Mouse (Mus musculus): ENCODE data around the gene Dop1b. TPM values are rescaled to one million over a fixed set of nuclear protein-coding genes. Genes with fewer than 3 reads are reported as not detected.

The Dop1b gene
- total RNA-seq, 2 experiments from 2014 or later: 2.2 to 15.8 TPM

GRCm38 (mm10) chr16:93712189-93712885 is 633 bp downstream of the Dop1b start:
- 0 out of 2 replicates have a peak, but pooled peaks have one; percentile 0 for ATAC-seq (replicated peaks; ENCODE audit: poor library complexity, severe bottlenecking)

- no peak for ATAC-seq (replicated peaks; ENCODE audit: poor library complexity, severe bottlenecking)
These were observed 1.3 kb downstream of the Dop1b start for GRCm38 (mm10) chr16:93712966-93713365.

DNA sequence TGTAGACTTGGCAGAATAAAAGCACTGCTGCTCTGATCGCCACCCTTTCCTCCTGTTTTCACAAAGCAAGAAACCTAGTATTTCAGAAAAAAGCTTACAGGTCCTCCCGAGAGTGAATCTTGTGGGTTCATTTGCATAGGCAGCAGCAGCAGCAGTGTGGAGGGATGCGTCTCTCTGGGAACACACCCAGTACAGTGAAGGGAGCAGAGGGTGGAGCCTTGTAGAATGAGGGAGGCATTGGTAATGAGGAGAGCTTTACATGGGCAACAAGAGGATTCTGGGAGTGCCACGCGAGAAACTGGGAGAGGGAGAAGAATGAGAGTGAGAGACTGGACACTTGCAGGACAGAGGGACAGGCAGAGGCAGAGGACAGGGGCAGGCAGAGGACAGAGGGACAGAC is 2.7 kb downstream of the Dop1b start:
- ATAC-seq (replicated peaks; ENCODE audit: poor library complexity, severe bottlenecking): no peak

DNA sequence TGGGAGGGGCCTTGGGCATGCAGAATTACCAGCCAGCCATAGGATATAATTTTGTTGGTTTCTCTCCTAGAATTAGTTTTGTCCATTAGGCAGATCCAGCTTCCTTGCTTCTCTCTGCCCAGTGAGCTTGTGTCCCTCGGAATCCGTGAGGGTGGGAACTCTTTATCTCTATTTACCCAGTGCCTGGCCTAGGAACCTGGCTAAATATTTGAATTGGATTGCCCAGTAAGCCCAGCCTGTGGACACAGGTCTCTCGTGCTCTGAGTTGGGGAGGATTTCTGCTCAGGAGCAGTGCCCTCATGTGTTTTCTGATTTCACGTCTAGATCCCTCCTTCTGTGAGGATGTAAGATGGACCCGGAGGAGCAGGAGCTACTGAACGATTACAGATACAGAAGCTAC is 4.1 kb downstream of the Dop1b start:
- no peak for ATAC-seq (replicated peaks; ENCODE audit: poor library complexity, severe bottlenecking)

DNA sequence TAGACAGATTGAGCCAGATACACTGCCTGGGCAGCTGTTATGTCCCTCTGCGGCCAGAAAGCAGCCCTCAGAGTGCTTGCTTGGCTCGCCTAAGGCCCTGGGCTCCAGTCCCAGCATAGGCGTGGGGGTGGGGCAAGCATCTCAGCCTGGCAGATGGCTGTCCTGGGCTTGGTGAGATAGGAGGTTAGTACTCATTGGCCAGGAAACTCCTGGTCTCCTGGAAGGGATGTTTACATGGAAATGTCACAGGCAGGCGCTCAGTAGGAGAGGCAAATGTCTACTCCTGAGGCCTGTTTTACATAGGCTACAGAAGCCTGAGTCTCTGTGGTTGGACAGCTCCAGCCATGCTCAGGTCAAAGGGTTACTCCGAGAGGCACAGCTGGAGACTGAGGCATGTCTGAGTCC is 5.6 kb downstream of the Dop1b start:
- ATAC-seq (replicated peaks; ENCODE audit: poor library complexity, severe bottlenecking): no peak

GRCm38 (mm10) chr16:93721771-93722170 is 10.1 kb downstream of the Dop1b start:
- ATAC-seq (replicated peaks; ENCODE audit: poor library complexity, severe bottlenecking): peak; percentile 97

DNA sequence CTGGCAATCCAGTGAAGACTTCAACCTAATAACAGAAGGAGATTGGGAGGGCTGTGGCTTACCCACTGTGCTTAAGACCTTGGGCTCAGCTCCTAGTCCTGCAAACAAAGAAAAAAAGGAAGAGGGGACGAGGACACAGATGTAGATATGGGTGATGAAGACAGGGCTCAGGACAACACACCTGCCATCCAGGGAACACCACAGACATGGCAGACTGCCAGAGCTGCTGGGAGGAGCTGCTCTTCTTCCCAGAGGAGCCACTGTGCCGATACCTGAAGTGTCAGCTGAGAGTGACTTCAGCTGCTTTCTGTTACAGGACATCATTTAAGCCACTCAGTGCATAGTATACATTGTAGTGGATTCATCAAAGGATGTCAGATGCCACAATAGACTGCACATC is 10.8 kb downstream of the Dop1b start:
- no peak for ATAC-seq (replicated peaks; ENCODE audit: poor library complexity, severe bottlenecking)

DNA sequence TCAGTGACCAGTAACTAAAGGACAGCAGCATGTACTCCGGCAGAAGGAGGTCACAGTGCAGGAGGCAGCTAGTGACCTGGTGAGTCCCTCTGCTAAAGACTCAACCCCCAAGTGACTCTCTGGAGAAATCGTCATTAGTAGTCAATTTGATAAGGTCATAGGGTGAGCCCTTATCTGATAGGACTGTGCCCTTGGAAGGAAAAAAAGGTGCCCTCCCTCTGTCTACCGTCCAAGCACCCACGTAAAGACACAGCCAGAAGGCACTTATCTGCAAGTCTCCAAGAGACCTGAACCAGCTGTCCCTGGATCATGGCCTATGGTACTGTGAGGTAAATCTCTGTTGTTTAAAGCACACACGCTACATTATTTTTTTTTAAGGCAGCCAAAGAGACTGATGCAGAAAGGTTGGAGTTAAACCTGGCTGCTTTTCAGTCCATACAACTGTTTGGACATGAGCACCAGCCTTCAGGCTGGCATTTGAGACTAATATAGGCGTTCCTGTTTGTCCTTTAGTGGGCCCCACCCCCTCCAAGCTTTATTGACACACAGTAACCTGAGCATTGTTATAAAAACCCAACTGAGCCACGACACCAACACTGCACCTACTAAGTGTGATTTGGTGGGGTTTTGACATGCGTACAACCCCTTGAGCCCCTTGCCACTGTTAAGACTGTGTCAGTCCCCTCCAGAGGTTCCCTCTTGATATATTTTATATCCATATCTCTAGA is 13.9 kb downstream of the Dop1b start:
- no peak for ATAC-seq (replicated peaks; ENCODE audit: poor library complexity, severe bottlenecking)

DNA sequence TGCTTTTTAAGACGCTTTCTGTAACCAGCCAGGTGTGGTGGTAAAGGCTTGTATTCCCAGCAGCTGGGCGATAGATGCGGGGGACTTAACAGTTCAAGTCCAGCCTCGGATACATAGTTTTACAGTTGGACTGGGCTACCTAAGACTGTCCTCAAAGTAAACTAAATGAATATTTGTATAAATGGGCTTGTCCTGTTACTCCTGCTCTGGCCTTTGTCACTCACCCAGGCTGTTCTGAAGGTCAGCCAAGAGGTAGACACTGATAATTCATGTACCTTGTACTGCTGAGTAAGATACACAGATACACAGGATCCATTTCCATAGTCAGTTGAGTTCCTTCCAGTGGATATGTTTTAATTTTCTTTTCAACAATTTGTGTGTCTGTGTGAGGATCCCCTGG is 14.5 kb downstream of the Dop1b start:
- no peak for ATAC-seq (replicated peaks; ENCODE audit: poor library complexity, severe bottlenecking)

DNA sequence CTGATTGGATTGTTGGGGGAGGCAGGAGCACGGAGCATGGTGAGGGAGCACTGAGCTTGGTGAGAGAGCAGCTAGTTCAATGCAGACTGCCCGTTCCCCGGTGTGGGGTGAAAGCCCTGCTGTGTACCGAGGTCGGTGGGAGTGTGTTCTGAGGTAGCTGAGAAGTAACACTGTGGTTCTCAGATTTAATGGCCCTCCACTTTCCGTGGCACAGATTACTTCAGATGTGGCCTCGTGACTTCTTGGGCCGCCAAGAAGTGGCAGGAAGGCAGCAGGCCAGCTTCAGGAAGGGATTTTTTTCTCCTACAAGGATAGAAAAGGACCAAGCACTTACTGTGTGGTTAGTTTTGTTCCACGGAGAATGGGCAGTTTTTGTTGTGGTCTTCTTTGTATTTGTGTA is 17.0 kb downstream of the Dop1b start:
- no peak for ATAC-seq (replicated peaks; ENCODE audit: poor library complexity, severe bottlenecking)

GRCm38 (mm10) chr16:93729801-93730721 is 18.4 kb downstream of the Dop1b start:
- no peak for ATAC-seq (replicated peaks; ENCODE audit: poor library complexity, severe bottlenecking)

DNA sequence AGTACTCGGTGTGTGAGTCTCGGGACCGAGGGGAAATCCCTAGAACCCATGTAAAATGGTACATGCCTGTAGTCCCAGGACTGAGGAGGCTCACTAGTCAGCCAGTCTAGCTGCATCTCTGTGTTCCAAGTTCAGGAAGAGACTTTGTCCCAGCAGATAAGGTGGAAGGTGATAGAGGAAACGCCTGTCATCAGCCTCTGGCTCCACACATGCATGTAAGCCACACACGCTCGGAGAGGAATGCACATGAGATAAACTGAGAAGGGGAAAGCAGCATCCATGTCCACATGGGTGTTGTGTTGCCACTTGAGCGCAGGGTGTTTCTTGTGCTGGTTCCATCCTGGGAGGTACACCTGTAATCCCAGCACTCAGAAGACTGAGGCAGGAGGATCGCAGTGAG is 19.6 kb downstream of the Dop1b start:
- ATAC-seq (replicated peaks; ENCODE audit: poor library complexity, severe bottlenecking): no peak

DNA sequence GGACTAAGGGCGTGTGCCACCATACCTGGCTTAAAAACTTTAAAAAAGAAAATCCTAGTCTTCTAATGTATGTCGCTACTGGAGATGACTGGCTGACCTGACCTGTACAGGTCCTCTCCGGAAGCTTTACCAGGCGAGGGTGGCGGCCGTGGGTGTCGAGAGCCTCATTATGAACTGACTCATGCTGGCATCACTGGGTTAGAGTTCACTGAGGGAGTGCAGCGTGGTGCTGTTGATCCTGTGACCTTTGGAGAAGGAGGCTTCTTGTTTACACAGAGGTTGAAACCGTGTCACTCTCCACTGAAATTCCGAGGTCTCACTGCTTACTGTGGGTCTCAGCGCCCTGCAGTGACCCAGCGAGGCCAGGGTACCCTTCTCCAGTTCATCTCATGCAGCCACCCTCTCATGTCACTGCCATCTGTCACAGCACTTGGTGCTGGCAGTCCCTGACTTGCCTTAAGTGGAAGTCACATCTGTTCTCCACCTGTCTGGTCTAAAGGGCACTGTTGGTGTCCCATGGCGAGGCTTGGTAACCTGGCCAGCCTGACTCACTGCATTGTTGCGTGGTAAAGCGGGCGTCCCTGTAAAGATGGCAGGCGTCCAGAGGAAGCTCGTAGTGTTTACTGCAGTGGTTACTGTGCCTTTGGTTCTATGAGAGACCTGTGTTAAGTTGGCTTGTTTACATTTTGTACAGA is 21.3 kb downstream of the Dop1b start:
- no peak for ATAC-seq (replicated peaks; ENCODE audit: poor library complexity, severe bottlenecking)

DNA sequence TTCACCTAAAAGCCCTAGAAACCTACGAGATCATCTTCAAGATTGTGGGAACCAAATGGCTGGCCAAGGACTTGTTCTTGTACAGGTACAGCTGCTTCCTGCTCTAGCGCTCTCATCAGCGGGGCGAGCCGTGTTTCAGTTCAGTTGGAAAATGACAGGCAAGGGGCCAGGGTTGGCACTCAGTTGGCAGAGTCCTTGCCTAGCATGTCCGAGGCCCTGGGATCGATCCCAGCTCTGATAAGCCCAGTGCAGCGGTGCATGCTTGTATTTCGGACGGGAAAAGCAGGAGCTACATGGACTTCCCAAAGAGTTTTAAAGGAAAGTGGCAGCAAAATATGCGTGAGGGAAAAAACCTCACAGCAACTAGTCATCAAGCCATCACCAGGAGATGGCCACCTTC is 27.5 kb downstream of the Dop1b start:
- ATAC-seq (replicated peaks; ENCODE audit: poor library complexity, severe bottlenecking): no peak

GRCm38 (mm10) chr16:93742903-93743302 is 31.2 kb downstream of the Dop1b start:
- no peak for ATAC-seq (replicated peaks; ENCODE audit: poor library complexity, severe bottlenecking)

DNA sequence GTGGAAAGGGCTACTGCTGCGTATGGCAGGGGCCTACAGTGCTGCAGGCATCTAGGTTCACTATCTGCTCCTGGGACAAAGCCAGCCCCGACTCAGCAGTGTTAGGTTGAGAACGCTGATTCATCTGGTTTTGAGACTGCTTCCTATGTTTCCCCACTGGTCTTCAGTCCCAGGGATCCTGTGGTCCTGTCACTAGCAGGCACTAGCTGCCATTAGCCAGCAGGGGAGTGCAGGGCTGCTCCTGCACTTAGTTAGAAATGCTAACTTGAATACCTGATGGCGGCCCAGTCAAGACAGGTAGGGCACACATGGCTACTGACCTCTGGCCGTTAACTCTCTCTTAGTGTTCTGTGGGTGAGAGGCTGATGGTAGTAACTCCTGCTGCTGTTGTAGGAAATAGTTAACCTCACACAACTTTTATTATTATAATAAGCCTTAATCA is 32.4 kb downstream of the Dop1b start:
- 0 out of 2 replicates have a peak, but pooled peaks have one; percentile 27 for ATAC-seq (replicated peaks; ENCODE audit: poor library complexity, severe bottlenecking)

DNA sequence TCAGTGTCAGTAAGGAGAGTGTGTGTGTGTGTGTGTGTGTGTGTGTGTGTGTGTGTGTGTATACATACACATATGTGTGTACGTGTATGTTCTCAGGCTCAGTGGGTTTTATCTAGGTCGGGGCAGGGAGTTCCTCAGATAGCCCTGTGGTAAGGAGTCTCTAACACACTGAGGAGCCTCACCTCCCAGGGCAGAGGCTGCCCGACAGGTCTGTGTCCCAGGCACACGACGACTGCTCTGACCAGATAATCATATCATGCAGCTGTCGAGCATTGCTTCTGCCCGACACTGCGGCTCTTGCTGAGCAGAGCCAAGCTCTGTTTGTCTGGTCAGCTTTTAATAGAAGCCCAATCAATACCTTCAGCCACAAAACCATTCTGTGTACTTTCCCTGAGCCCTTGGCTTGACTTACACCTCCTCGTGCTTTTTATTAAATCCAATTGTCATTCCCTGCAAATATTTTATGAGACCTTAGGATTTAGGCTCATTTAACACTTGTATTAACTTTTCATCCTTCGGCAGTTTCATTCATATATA is 33.2 kb downstream of the Dop1b start:
- no peak for ATAC-seq (replicated peaks; ENCODE audit: poor library complexity, severe bottlenecking)

- no peak for ATAC-seq (replicated peaks; ENCODE audit: poor library complexity, severe bottlenecking)
These were observed 34.7 kb downstream of the Dop1b start for GRCm38 (mm10) chr16:93746397-93746796.

DNA sequence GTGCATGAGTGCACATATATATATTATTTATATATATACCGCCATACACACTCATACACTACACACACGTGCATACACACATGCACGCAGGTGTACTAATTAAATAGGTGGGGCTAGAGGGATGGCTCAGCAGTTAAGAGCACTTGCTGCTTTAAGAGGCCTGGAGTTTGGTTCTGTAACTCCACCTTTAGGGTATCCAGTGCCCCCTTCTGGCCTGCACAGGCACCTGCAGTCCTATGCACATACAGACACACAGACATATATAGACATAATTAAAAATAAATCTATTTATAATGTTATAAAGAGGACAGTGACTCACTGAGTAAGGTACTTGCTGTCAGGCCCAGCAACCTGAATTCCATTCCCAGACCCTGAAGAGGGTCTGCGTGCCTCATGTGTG is 35.3 kb downstream of the Dop1b start:
- no peak for ATAC-seq (replicated peaks; ENCODE audit: poor library complexity, severe bottlenecking)

DNA sequence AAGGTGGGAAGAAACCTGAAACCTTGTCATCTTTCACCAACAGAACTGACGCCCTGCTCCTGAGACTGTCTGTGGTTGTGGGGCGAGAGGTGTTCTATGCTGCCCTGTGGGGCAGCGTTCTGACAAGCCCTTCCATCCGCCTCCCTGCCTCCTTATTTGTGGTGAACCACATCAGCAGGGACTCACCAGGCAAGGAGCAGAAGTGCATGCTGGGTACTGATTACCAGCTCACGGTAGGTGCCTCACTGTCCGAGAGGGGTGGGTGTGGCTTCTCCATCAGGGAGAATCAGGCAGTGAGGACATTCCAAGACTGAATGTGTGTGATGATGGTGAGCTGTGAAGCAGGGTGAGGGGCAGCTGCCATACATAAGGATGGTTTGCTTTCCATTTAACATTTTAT is 35.7 kb downstream of the Dop1b start:
- ATAC-seq (replicated peaks; ENCODE audit: poor library complexity, severe bottlenecking): no peak

All from granulocyte monocyte progenitor cell, adult 5-6 weeks (primary cell).